Mouse (Mus musculus): ENCODE measurements around the gene Arvcf.

DNA sequence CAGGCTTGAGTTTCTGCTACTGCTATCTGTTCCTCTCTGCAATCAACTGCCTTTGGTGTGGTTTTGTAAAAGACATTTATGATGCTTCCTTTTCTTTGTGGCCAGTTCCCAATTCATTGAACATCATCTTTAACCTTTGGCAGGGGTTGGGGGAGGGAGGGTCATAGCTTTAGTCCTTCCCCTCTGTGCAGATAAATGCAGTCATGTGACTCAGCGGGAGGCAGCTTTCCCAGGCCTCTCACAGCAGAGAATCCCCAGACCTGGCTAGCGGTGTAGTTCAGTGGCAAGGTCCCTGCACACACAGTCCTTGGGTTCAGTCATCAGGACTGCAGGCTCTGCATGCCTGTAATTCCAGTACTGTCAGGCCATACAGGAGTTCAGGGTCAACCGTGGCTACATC is 29.2 kb downstream of the Arvcf start:
- TF ChIP-seq ZNF384 (IDR thresholded peaks at IDR 0.05; ENCODE audit: low read depth, low read length) (no peak), CHD2 (IDR thresholded peaks at IDR 0.05; ENCODE audit: low read depth, low read length) (no peak), MAFK (IDR thresholded peaks at IDR 0.05; ENCODE audit: insufficient read depth, low read depth, low read length) (no peak)
